Mouse (Mus musculus) adrenal gland, postnatal 10 days (tissue): ENCODE results near the gene Srcin1. TPM values are rescaled to one million over a fixed set of nuclear protein-coding genes. Genes with fewer than 3 reads are reported as not detected.

Source experiments
- DNase-seq: peaks from one replicate; pipeline ENCODE4 v3.0.0; 2021; ENCODE audit warnings: mixed read lengths
- total RNA-seq, 2 experiments: library from RNA; stranded (reverse); gene quantifications; 2 replicates each; pipeline ENCODE4 v1.2.3; 2021

The Srcin1 gene
- total RNA-seq, 2 experiments from 2014 or later: 7.1 to 10.1 TPM

DNA sequence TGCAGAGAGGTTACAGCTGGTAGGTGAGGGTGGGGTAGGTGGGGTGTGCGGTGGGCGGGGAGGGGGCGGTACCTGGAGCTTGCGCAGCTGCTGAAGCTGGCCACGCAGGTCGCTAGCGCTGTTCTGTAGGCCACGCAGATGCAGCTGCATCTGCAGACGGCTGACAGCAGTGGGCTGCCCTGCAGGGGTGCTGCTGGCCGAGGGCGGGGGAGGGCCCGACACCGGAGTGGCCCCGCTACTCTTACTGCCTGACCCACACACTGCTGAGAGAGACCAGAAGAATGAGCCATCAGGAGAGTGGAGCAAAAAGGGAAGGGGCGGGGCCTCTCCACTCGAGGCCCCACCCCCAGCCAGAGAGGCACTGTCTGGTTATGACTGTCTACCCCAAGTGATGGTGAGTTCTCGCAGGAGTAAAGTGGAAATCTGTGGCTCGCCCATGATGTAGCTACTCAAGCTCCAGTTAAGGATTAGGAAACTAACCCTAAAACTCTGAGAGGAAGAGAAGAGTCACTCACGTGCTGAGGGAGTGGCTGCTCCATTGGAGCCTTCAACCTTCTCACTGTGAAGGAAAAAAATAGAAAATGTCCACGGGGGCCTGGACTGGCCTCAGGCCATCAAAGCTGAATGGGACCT, 42.9 kb downstream of the Srcin1 start:
- no peak for DNase-seq

DNA sequence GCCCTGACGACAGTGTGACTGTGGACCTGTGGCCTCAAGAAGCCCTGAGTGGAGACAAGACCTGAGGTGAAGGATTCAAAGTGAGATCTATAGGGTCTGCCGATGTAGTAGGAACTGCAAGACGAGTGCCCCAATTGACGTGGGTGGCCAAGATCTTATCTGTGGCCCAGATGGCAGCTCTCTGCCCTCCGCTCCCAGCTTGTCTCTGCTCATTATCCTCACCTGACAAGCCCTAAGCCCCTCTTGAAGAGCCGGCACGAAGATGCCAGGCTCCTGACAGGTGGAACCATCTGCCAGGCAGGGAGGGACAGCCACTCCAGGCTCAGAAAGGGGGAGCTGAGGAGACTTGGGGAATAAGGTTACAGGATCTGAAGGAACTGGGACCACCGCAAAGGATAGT, 43.6 kb downstream of the Srcin1 start:
- no peak for DNase-seq

DNA sequence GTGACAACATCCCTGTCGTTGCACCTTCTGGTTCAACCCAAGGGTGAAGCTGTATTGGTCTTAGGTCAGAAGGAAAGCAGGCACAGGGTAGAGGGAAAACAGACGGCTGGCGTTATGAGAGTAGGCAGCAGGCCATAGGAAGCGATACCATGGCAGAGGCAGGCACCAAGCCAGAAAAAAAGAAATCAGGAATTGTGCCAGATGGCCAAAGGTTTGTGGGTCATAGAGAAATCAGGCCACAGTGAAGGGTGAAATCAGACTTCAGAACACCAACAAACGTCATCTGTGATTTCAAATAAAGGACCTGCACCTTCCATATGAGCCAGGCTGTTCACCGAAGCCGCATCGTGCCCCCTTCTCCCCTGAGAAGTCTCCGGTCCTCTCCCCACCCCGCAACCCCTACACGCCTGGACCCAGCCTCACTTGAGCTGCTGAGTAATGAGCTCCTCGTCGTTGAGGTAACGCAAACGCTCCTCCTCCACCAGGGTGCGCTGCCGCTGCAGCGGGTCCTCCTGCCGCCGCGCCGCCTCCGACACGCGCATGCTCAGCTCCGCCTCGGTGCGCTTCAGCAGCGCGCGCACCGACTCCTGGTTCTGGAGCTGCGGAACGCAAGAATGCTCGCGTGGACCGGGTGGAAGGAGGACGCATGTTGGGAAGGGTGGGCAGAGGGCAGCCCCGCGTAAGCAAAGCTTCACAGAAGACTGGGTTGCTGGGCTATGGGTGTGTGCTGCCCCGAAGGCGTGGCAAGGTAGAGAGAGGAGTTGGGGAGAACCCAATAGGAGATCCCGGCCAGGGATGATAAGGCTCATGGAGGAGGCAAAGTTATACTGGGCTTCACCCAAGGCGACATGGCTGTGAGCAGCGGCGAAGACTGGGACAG, 44.4 kb downstream of the Srcin1 start:
- DNase-seq: peak; percentile 95

DNA sequence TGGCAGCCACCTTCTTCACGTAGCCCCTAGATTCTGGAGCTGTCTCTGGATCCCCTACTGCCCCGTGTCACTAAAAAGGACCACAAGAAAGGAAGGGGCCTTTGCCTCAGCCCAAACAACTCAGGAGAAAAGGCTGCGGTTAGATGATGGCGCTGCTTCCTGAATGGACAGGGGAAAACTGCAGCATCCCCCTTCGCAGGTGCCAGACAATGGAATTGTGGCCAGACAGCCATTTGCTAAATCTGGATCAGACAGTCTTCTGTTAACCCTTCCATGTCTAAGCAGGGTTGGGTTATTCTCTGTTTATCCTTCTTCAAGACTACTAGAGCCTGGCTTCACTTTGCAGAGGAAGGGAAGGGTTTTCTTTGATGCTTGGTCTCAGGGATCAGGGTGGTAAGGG, 45.0 kb downstream of the Srcin1 start:
- no peak for DNase-seq

DNA sequence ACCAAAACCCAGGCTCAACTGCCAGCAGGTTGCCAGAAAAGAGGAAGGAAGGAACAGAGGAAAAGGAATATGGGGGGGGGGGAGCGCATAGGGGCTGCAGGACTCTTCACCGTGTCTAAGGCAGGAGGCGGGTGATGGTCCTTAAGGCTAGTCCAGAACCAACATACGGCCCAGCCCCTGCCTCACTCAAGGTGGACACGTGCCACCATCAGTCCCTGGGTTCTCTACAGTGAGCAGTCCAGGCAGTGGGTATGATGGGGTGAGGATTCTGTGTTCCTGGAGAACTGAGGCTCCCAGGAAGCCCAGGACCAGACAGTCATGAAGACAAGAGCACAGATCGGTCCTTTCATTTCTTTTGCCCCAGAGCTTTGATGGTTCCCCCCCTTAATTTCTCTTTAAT, 45.9 kb downstream of the Srcin1 start:
- no peak for DNase-seq

DNA sequence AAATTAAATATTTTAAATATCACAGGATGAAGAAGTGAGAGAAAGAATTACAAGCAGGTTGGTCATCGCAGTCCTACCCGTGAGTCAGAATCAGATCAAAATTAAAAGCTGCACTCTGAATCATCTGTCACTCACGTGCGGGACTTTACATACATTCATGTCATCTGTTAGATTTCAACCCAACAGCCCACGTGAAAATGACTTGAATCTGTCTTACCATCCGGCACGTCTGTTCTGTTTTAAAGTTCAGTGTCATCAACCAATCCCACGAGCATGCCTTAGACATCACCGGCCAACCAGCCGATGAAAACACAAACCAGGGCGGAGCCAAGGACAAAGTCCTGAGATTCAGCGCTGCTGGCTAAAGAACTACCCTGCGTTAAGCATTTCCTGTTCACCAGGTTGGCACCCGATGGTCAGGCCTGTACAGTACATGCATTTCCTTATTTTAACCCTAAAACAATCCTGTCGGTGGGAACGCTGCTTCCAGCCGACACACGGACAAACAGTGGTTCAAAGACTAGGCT, 47.6 kb downstream of the Srcin1 start:
- no peak for DNase-seq

DNA sequence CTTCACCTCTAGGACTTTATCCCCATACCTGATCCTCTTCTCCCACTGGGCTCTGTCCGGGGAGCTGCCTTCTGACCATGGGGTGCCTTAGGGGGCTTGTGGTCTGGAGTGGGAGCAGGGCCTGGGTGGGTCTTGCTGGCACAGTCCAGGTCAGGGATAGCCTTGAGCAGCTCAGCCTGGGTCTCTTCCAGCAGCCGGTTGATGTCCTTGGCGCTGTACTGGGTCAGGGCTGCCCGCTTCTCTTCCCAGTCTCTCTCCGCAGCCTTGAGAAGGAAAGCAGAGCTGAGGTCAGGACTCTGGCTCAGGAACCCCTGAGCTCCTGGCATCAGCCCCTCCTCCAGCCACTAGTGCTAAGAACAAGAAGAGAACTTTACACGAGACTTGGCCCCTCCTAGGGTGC, 50.7 kb downstream of the Srcin1 start:
- DNase-seq: peak; percentile 82

DNA sequence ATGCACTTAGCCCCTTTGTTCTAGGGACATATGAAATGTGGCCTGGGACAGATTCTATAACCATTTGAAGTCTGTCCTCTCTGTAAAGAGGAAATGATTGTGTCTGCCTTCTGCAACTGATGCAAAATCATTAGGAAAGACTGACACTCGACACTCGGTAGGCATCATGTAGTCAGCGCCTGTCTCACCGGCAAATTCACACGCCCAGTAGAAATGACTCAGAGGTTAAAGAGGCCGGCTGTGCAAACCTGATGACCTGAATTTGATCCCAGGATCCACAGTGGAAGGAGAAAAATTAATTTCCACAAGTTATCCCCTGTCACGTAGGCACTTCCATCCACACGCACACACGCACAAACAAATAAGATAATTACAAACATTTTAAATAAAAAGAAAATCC, 51.7 kb downstream of the Srcin1 start:
- no peak for DNase-seq

DNA sequence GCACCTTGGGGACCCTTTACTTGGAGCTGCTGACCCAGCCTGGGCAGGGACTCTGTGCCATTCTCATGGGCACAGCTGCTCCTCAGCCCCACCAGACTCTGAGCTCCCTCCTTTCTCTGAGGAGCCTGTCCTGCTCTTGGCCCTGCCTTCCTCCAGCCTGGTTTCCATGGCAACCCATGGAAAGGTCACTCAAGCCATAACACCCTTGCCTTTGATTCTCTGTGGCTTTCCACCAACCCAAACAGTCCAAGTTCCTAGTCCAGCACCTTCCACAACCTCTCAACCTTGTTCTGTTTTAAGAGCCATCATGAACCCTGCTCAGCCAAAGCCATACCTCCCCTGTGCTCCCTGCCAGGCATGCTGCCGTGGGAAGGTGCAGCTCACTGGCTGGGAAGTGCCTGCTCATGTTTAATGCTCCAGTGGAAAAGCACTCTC, 52.1 kb downstream of the Srcin1 start:
- peak; percentile 82 for DNase-seq

DNA sequence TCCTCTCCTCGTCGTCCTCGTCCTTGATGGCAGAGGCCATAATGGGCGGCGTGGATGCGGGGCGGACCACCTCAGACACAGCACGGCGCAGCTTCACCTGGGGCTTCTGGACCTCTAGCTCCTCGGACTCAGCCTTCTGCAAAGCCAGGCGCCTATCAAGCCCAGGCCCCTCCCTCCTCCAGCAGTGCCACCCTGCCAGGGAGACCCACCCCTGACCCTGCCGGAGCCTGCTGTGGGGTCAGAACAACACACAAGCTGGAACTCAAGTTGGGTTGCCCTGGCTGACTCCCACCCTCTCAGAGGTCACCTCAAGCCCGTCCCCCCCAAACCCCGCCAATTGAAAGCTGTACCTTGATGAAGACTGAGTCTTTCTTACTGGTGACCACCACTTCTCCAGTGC, 52.9 kb downstream of the Srcin1 start:
- peak; percentile 35 for DNase-seq

DNA sequence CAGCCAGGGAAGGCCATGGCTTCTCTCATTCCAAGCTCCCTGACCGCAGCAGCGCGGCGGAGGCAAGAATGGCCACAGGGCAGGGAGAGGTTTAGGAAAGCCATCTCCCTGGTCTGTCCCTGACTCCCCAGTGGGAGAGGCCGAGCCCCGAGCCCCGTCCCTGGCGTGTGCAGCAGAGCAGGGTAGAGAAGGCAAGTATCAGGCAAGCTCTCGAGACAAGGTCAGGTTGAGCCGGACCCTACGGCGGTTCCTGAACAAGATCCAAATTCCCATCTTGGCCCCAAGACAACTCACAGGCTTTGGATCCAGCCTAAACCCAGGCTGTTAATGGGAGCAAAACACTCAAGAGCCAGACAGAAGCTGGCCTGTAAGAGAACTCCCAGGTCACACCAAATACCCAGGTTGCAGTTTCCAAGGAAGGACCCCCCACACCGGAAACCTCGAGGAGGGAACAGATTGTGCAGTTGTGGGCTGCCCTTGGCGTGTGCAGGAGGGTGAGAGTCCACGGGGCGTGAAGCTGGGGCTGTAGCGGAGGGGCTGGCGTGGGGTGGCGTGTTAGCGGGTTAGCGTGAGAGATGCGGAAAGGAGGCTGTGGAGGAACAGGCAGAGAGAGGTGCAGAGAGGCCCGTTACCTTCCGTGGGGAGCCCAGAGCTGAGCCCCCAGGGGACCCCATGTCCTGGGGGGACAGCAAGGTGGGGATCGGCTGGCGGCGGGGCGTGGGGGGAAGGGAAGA, 54.1 kb downstream of the Srcin1 start:
- no peak for DNase-seq

DNA sequence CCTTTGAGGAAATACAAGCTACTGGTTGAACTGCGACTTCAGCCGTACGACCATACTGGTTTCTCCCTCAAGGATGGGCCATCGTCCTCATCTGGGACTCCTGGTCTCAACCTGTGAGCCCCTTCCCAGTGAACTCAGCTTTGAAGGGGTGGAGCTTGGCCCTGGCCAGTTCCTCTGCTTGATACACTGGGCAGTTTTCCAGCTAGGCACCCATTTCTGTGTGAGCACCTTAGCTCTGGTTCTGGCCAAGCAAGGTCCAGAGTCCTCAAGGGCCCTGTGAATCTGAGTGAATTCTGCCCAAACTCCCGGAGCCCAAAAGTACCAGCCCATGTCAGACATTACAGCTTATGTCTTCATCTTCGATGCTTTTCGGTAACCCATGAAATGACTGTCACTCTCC, 55.4 kb downstream of the Srcin1 start:
- DNase-seq: no peak

DNA sequence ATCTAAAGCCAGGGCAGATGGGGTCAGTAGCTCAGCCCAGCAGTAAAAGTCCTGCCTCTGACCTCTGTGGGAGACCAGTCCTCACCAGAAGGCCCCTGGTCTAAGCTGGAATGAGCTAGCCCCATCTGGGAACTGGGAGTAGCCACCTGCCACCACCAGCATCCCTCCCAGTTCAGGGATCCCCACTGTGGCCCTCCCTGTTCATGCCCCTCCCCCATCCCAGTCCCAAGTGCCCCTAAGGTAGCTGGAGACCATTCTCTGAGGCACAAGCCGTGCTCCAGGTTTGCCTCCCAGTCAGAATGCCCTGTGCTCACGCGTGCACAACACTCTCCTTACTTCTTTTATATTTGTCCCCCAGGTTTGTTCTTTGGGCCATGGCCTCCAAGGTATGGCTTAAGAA, 62.9 kb downstream of the Srcin1 start:
- no peak for DNase-seq

DNA sequence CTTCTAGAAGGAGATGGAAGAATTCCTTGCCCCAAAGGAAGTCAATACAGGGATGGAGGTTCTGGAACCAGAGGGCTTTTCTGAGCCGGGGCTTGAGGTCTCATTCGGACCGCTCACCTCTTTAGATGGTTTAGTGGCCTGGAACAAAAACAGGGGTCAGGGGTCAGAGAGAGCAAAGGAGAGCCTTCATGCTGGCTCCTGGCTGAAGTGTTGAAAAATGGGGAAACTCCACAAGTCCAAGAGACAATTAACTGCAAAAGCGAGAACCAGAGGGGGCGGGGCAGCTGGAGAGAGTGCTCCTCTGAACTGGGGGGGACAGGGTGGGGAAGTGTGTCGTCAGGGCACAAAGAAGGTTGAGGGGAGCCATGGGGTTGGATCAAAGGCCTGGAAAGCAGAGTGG, 63.5 kb downstream of the Srcin1 start:
- DNase-seq: no peak

DNA sequence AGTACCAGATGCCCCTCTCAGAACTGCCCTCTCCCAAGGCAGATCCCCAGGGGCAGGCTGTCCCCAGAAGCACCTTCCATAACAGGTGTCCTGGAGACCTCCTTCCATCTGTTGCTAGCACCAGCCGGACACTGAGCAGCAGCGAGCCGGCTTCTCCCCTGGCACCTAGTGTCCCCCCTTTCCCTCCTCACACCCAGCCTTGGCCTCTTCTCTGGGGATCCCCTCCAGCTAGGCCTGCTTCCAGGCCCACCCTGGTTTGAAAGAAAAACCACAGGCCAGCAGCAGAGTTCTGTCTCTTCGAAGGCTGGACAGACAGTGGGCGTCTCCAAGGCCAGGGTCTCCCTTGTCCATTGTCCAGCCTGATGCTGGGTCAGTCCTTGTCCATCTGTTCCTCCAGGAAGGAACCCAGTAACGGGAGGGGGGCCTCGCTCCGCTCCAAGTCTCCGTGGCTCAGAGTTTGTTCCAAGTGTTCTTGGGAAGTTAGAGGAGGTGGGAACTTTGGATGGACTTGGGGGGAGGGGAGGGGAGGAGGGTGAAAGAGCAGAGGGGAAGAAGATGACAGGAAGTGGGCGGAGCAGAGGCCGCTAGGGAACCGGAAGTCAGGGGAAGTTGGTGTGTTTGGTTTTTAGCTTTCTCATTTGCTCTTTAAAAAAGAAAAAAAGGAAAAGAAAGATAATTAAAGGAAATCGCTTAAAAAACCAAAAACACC, 64.2 kb downstream of the Srcin1 start:
- DNase-seq: peak; percentile 47

DNA sequence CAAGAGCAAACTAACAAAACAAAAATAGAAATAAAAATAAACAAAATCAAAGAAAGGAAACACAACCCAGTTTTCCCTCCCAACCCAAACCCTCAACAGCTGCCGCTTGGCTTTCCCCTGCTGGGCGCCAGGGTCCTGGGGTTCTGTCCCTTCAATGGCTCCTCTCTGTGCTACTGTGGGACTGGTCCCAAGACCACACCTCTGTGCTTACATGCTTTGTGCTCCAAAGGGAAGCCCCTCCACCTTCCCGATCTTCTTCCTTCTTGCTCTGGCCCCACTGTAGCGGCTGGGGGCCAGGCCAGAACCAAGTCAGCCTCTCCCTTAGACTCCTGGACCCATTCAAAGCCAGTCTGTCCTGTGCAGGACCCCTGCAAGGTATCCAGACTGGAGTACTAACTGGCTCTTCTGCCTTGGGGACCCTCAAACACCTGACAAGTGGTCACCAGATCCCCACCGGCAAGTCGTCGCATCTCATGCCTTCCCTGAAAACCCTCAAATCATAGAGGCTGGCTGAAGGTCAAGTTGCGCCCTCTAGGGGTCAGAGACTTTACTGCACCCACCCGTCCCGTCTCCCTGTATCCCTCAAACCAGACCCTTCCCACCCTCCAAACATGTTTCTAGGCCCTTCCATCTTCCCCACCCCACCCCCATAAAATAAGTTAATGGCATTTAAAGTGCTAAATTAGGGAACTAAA, 64.9 kb downstream of the Srcin1 start:
- peak; percentile 86 for DNase-seq

DNA sequence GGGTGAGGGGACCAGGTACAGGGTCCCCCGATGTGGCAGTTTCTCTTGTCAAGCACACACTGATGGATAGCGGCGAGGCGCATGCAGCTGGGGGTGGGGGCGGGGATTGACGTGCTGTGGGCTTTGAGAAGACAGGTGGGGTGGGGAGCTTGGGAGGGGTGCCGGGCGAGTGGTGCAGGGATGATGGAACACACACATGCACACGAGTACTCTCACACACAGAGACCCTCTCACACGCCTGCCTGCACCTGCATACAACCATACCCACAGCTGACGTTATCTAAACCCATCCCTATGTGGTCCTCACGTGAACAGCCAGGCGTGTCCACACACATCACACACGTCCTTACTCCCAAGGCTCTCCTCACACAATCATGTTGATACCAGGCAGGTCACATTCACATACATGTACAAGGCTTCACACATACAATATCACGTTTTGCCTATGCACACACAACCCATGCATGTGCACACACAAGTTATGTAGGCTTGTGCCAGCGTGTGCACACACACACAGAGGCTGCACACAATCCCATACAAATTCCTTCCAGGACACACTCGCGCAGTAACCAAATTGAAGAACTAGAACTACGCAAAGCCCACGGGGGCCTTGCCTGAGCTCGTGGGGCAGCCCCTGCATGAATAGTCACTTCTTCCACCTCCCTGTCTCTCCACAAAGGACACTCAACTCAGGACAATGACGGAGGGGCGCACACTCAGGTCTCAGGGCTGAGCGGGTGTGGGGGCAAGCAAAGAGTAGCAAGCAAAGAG, 66.1 kb downstream of the Srcin1 start:
- DNase-seq: no peak

DNA sequence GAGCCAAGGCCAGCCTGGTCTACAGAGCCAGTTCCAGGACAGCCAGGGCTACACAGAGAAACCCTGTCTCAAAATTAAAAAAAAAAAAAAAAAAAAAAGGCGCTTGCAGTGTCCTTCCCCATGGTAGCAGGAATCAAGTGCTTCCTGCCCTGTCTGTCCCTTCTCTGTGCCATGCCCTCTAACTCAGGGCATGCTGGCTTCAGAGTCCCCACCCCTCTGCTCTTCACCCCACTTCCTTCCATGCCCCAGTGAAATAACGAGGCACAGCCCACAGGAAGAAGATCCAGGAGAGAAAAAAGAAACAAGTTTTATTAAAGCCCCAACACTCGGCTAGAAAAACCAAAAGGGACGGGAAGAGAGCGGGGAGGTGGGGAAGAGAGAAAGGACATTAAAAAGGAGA, 66.9 kb downstream of the Srcin1 start:
- no peak for DNase-seq

DNA sequence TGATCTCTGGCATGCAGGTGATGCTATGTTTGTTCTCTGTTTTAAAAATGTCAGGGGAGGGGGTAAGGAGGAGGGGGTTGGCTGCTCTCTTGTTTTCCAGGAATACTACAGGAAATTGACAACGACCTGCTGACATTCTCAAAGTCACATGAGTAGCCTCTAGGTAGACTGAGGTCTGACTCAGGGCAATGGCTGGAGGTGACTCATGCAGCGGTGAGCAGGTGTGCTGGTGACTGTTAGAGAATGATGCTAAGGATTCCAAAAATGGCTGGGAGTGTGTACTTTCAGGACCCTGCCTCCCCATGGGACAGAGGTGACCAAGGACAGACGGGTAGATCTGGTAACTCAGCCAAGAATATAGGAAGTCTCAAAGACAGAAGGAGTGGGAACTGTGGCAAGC, 67.8 kb downstream of the Srcin1 start:
- no peak for DNase-seq

DNA sequence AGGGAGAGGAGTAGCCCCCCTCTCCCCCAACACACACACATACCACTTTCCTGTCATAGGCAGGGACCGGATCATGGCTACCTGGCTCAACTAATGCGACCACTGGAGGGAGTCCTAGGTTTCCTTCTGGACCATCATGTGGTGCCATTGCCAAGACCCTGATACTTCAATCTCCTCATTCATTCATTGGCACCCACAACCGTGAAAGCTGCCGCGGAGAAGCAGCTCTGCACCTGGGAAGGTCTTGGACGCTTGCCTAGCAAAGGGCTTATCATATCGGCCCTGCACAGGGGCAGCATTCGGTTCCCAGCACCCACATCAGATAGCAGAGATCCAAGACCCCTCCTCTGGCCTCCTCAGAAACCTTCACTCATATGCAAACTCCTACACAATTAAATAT, 69.7 kb downstream of the Srcin1 start:
- DNase-seq: no peak

DNA sequence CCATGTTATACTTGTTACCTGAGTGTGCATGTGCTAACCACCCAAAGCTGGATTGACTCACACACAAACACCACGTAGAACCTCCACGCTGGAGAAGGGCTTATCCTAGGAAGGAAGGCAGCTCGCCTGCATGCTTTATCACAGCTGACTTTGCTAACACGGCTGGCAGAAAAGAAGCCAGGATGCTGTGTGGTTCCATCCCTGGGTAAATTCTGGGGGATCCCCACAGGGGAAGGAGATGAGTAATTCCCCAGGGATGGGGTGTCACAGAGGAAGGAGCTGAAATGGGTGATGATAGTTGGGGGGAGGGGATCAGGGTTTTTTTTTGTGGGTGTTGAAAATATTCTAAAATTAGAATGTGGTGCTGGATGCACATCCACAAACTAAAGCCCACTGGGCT, 70.2 kb downstream of the Srcin1 start:
- no peak for DNase-seq
